Mouse (Mus musculus) kidney, embryonic 16.5 days (tissue): ENCODE measurements around the gene Frmd4a. TPM values are rescaled to one million over a fixed set of nuclear protein-coding genes. Genes with fewer than 3 reads are reported as not detected.
"Not testable (repeated sequence)": the region's sequence is repeated elsewhere in the genome, so short reads cannot be mapped to it uniquely, and the experiment has no call there.

Experiments
- ATAC-seq: fragments of 200-750 bp; cut with Nextera tagmentation; 2 replicates; pipeline ENCODE4 v1.8.0; 2017; ENCODE audit warnings: moderate TSS enrichment; ENCODE audit not compliant: low FRiP score, low TSS enrichment
- H3K27ac ChIP-seq: fragments of 300-500 bp; sonication (generic); 2 replicates; pipeline ENCODE4 v1.5.1; 2014; ENCODE audit warnings: low read length
- H3K27me3 ChIP-seq: fragments of 300-500 bp; sonication (generic); 2 replicates; pipeline ENCODE4 v1.6.1; 2014; ENCODE audit warnings: low read length, control low read depth, mixed read lengths; ENCODE audit not compliant: insufficient read depth
- H3K36me3 ChIP-seq: fragments of 300-500 bp; sonication (generic); 2 replicates; pipeline ENCODE4 v1.6.1; 2014; ENCODE audit warnings: low read length, control low read depth, mixed read lengths; ENCODE audit not compliant: insufficient read depth
- H3K4me1 ChIP-seq: fragments of 300-500 bp; sonication (generic); 2 replicates; pipeline ENCODE4 v1.6.1; 2014; ENCODE audit warnings: low read length, control low read depth, mixed read lengths; ENCODE audit not compliant: insufficient read depth
- H3K4me2 ChIP-seq: fragments of 300-500 bp; sonication (generic); replicated peaks from 2 replicates; pipeline ENCODE4 v1.6.1; 2014; ENCODE audit warnings: low read depth, low read length
- H3K4me3 ChIP-seq: fragments of 300-500 bp; sonication (generic); 2 replicates; pipeline ENCODE4 v1.5.1; 2014; ENCODE audit warnings: mild to moderate bottlenecking, low read length
- H3K9ac ChIP-seq: fragments of 300-500 bp; sonication (generic); replicated peaks from 2 replicates; pipeline ENCODE4 v1.6.1; 2014; ENCODE audit warnings: low read length
- H3K9me3 ChIP-seq: fragments of 300-500 bp; sonication (generic); 2 replicates; pipeline ENCODE4 v1.6.1; 2016; ENCODE audit warnings: low read length, control low read depth
- WGBS: fragments of 180-500 bp; shearing (Covaris S2); extraction: QIAGEN DNeasy Blood & Tissue Kit; methylation state at CpG from one replicate; pipeline ENCODE4 v1.1.7; 2014; 5-methylcytosine and 5-hydroxymethylcytosine counted together
- polyA plus RNA-seq: library from polyadenylated mRNA; unstranded; fragments of >200 nt; fragmentation: Nextera tagmentation; extraction: Ambion mirVana; gene quantifications from 2 replicates; pipeline ENCODE4 v1.2.1, GENCODE M21; 2015

Gene Frmd4a
- polyA plus RNA-seq, 1 experiment from 2014 or later, result 31.2 TPM

- Histone ChIP-seq H3K36me3 (no peaks in the 10 kb centered on the region), H3K4me3 (no peak overlapping the region), H3K4me2 (no peak overlapping the region), H3K9me3 (no peaks in the 10 kb centered on the region), H3K27me3 (no peaks in the 10 kb centered on the region), H3K27ac (no peak overlapping the region), H3K4me1 (peaks cover 8% of the 10 kb centered on the region), H3K9ac (no peak overlapping the region)
- WGBS, result 59% methylated on average over 4 of the region's 4 CpGs
- ATAC-seq, result no peak
Measured at GRCm38 (mm10) chr2:4335881-4336280, 318.4 kb downstream of the Frmd4a start.

- not testable (repeated sequence) for ATAC-seq, H3K4me2 ChIP-seq, H3K36me3 ChIP-seq, H3K9me3 ChIP-seq, H3K4me3 ChIP-seq, H3K4me1 ChIP-seq, H3K9ac ChIP-seq, H3K27me3 ChIP-seq, H3K27ac ChIP-seq
- 57% methylated on average over 8 of the region's 8 CpGs for WGBS
Measured at GRCm38 (mm10) chr2:4338290-4338689, 320.8 kb downstream of the Frmd4a start.

GRCm38 (mm10) chr2:4339128-4339527 is 321.6 kb downstream of the Frmd4a start:
- H3K4me2 ChIP-seq, result no peak overlapping the region
- no peaks in the 10 kb centered on the region for H3K36me3 ChIP-seq
- no peak for ATAC-seq
- H3K27me3 ChIP-seq, result no peaks in the 10 kb centered on the region
- no peak overlapping the region for H3K9ac ChIP-seq
- H3K9me3 ChIP-seq, result no peaks in the 10 kb centered on the region
- no peak overlapping the region for H3K27ac ChIP-seq
- no peak overlapping the region for H3K4me3 ChIP-seq
- 63% methylated on average over 4 of the region's 4 CpGs for WGBS
- H3K4me1 ChIP-seq, result peaks cover 7% of the 10 kb centered on the region

GRCm38 (mm10) chr2:4339530-4340218 is 322.2 kb downstream of the Frmd4a start:
- Histone ChIP-seq H3K36me3 (no peaks in the 10 kb centered on the region), H3K27me3 (no peaks in the 10 kb centered on the region), H3K9me3 (no peaks in the 10 kb centered on the region), H3K9ac (no peak overlapping the region), H3K27ac (no peak overlapping the region), H3K4me2 (no peak overlapping the region), H3K4me1 (peaks cover 3% of the 10 kb centered on the region; the same call in 1 of the 2 replicates), H3K4me3 (no peak overlapping the region)
- ATAC-seq, result no peak
- WGBS, result 71% methylated on average over 3 of the region's 3 CpGs

- H3K9me3 ChIP-seq, result no peaks in the 10 kb centered on the region
- H3K9ac ChIP-seq, result no peak overlapping the region
- no peak overlapping the region for H3K4me2 ChIP-seq
- WGBS, result 68% methylated on average over 10 of the region's 10 CpGs
- H3K27ac ChIP-seq, result no peak overlapping the region
- ATAC-seq, result no peak
- peaks cover 3% of the 10 kb centered on the region; the same call in 1 of the 2 replicates for H3K4me1 ChIP-seq
- no peak overlapping the region for H3K4me3 ChIP-seq
- no peaks in the 10 kb centered on the region for H3K27me3 ChIP-seq
- H3K36me3 ChIP-seq, result no peaks in the 10 kb centered on the region
Measured at GRCm38 (mm10) chr2:4340378-4340777, 322.9 kb downstream of the Frmd4a start.

- Histone ChIP-seq H3K9me3 (no peaks in the 10 kb centered on the region), H3K4me1 (peaks cover 10% of the 10 kb centered on the region), H3K4me3 (no peak overlapping the region), H3K4me2 (no peak overlapping the region), H3K27ac (no peak overlapping the region), H3K27me3 (no peaks in the 10 kb centered on the region), H3K36me3 (no peaks in the 10 kb centered on the region), H3K9ac (no peak overlapping the region)
- no peak for ATAC-seq
- 70% methylated on average over 1 of the region's 1 CpGs for WGBS
Measured at GRCm38 (mm10) chr2:4341141-4341540, 323.6 kb downstream of the Frmd4a start.

GRCm38 (mm10) chr2:4342005-4342404 is 324.5 kb downstream of the Frmd4a start:
- no peaks in the 10 kb centered on the region for H3K27me3 ChIP-seq
- no peak for ATAC-seq
- no peak overlapping the region for H3K27ac ChIP-seq
- no peak overlapping the region for H3K4me3 ChIP-seq
- H3K4me2 ChIP-seq, result no peak overlapping the region
- H3K9ac ChIP-seq, result no peak overlapping the region
- no peaks in the 10 kb centered on the region for H3K36me3 ChIP-seq
- 85% methylated on average over 7 of the region's 7 CpGs for WGBS
- H3K9me3 ChIP-seq, result no peaks in the 10 kb centered on the region
- peaks cover 14% of the 10 kb centered on the region for H3K4me1 ChIP-seq

GRCm38 (mm10) chr2:4344411-4344810 is 326.9 kb downstream of the Frmd4a start:
- H3K27ac ChIP-seq, result no peak overlapping the region
- no peaks in the 10 kb centered on the region for H3K36me3 ChIP-seq
- H3K27me3 ChIP-seq, result no peaks in the 10 kb centered on the region
- no peaks in the 10 kb centered on the region for H3K9me3 ChIP-seq
- H3K9ac ChIP-seq, result no peak overlapping the region
- no peak overlapping the region for H3K4me3 ChIP-seq
- H3K4me2 ChIP-seq, result no peak overlapping the region
- peaks cover 12% of the 10 kb centered on the region for H3K4me1 ChIP-seq
- no peak for ATAC-seq
- WGBS, result 87% methylated on average over 5 of the region's 5 CpGs

- H3K4me3 ChIP-seq, result no peak overlapping the region
- no peaks in the 10 kb centered on the region for H3K36me3 ChIP-seq
- no peaks in the 10 kb centered on the region for H3K9me3 ChIP-seq
- no peak overlapping the region for H3K9ac ChIP-seq
- H3K4me1 ChIP-seq, result peaks cover 12% of the 10 kb centered on the region
- no peak overlapping the region; the same call in 1 of the 2 replicates for H3K4me2 ChIP-seq
- H3K27me3 ChIP-seq, result no peaks in the 10 kb centered on the region
- ATAC-seq, result peak; percentile 39; the same call in 1 of the 2 replicates
- 42% methylated on average over 6 of the region's 6 CpGs for WGBS
- peak overlapping the region; percentile 36; the same call in 1 of the 2 replicates for H3K27ac ChIP-seq
Measured at GRCm38 (mm10) chr2:4346232-4346631, 328.7 kb downstream of the Frmd4a start.

- no peak for ATAC-seq
- H3K27ac ChIP-seq, result no peak overlapping the region
- no peak overlapping the region for H3K9ac ChIP-seq
- 59% methylated on average over 1 of the region's 1 CpGs for WGBS
- no peak overlapping the region for H3K4me2 ChIP-seq
- no peaks in the 10 kb centered on the region for H3K27me3 ChIP-seq
- no peaks in the 10 kb centered on the region for H3K36me3 ChIP-seq
- H3K4me1 ChIP-seq, result peaks cover 12% of the 10 kb centered on the region
- H3K4me3 ChIP-seq, result no peak overlapping the region
- no peaks in the 10 kb centered on the region for H3K9me3 ChIP-seq
Measured at GRCm38 (mm10) chr2:4346953-4347352, 329.4 kb downstream of the Frmd4a start.
